ENCODE assay signal across 7 mouse cellular contexts in the genomic region with DNA sequence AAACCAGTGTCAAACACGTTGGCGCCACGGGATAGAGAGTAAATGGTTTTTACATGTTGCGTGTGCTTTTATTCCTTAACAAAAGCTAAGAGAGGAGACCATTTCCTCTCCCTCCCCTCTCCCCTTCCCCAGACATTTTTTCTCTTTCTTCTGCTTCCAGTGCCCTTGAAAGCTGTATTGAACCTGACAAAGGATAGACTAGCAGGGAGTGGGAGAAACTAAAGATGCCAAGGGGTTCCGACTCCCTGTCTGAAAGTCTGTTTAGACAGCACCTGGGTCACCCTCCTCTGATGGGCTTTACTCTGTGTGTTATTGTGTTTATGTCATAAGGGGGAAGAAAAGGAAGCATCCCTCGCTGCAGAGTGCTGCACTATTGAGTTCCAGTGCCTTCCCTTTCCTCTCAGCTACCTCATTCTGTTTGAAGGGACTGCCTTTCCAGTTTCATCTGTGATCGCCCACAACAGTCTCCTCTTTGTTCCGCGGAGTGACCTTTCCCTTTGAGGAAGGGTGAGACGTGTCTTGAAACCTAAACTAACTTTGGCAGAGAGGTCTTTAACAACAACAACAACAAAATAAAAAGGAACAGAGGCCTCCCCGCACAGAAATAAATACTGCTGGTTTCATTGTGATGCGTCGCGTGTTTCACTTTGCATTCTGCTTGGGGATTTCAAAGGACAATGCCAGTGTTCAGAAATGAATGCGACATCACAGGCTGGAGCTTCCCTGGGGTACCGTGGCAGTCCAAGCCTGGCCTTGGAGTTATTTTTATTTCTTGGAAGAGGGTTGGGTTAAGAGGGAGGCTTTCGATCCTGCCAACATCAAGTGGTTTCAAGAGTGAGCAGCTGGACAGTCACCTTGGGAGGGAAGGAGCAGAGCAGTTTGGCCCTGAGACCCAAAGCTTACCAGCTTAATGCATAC.
DNase-seq lines count a peak whose midpoint lies in the region; ATAC-seq lines count a peak whose summit lies in the region.

No protein-coding gene starts in this region.

- peaks cover 0 to 8% of the 10 kb centered on the region in 2 experiments; a peak in 3 of 4 replicates for H3K4me1 ChIP-seq in heart, embryonic 14.5 days (ENCODE audit: control insufficient read depth in 2 of 2, insufficient read depth in 2 of 2, low read length in 2 of 2)

- WGBS in heart, embryonic 14.5 days = 64% methylated on average over 17 of the region's 17 CpGs

- no peak for ATAC-seq in heart, embryonic 14.5 days (ENCODE audit: insufficient number of reproducible peaks, insufficient read depth, low FRiP score, low read depth)

- H3K27me3 ChIP-seq in heart, embryonic 14.5 days (ENCODE audit: control insufficient read depth, insufficient read depth, low read length) = no peaks in the 10 kb centered on the region

- peak; percentile 2 for DNase-seq in adrenal gland, postnatal 25 days
- peak; percentile 25 for DNase-seq in cerebellum, adult 9-10 months
- DNase-seq in left cerebral cortex, adult 9 months (ENCODE audit: low spot score in 2 of 2) = peak; percentile 23 to 46
- DNase-seq in spleen, postnatal 14 days (ENCODE audit: low spot score in 2 of 2) = no peak
- DNase-seq in urinary bladder, postnatal 36 days (ENCODE audit: low spot score in 2 of 2) = no peak
- DNase-seq in retina, embryonic 14.5 days (ENCODE audit: low spot score) = no peak

- peak overlapping the region; percentile 28; the same call in 1 of the 2 replicates for H3K4me2 ChIP-seq in heart, embryonic 14.5 days (ENCODE audit: low read length)

- no peaks in the 10 kb centered on the region for H3K9me3 ChIP-seq in heart, embryonic 14.5 days (ENCODE audit: control insufficient read depth, low read length)

- H3K36me3 ChIP-seq in heart, embryonic 14.5 days (ENCODE audit: control insufficient read depth, insufficient read depth, low read length) = no peaks in the 10 kb centered on the region

- H3K9ac ChIP-seq in heart, embryonic 14.5 days (ENCODE audit: low read length) = no peak overlapping the region

- H3K27ac ChIP-seq in heart, embryonic 14.5 days (replicated peaks in 1 of 2; ENCODE audit: control insufficient read depth in 1 of 2, insufficient read depth in 1 of 2, low read depth in 2 of 2, low read length in 2 of 2) = 0 out of 4 replicates have a peak overlapping the region, but pooled peaks of 1 of the 2 experiments have one; percentile 37

- H3K4me3 ChIP-seq in heart, embryonic 14.5 days (ENCODE audit: control insufficient read depth in 1 of 2, insufficient read depth in 1 of 2, low read depth in 1 of 2, low read length in 2 of 2) = no peak overlapping the region

Comparison
In these comparisons a context has a peak if more than half of its experiments do, and no peak if none do; other contexts are left out.
1. DNase-seq: peak in adrenal gland, postnatal 25 days (single experiment), cerebellum, adult 9-10 months (single experiment) and left cerebral cortex, adult 9 months (2 of 2); none in spleen, postnatal 14 days (0 of 2), urinary bladder, postnatal 36 days (0 of 2) and retina, embryonic 14.5 days (single experiment).